Mouse (Mus musculus): Measurements from ENCODE around the gene Gpx7.
A peak's percentile ranks its signal among the peaks of the same experiment; 100 is the strongest.
"Not testable (repeated sequence)": the region's sequence is repeated elsewhere in the genome, so short reads cannot be mapped to it uniquely, and the experiment has no call there.

Gpx7 gene

DNA sequence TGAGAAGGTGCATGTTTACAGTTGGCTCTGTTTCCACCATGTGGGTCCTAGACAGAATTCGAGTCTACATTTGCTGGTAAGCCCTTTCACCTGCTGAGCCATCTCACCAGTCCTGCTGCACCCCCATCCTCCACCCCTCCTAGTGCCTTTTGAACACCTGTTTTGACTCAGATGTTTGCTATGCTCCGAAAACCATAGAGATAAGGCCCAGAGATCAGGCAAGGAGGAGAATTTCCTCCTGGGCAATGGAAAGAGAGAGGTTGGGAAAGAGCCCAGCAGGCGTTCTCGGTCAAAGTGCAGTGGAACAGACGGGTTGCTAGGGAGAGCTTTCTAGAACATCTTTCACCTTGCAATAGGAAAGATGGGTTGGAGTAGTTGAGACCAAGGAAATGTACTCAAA is 15.6 kb downstream of the Gpx7 start:
- no peak for DNase-seq (ENCODE audit: low read depth, low spot score)

- DNase-seq (ENCODE audit: low read depth, low spot score) = no peak
Measured at GRCm38 (mm10) chr4:108388741-108389140, 18.0 kb downstream of the Gpx7 start.

GRCm38 (mm10) chr4:108387681-108388253 is 19.0 kb downstream of the Gpx7 start:
- peak; percentile 76 for DNase-seq (ENCODE audit: low read depth, low spot score)

GRCm38 (mm10) chr4:108387106-108387505 is 19.7 kb downstream of the Gpx7 start:
- DNase-seq (ENCODE audit: low read depth, low spot score) = peak; percentile 44

GRCm38 (mm10) chr4:108386087-108386486 is 20.7 kb downstream of the Gpx7 start:
- DNase-seq (ENCODE audit: low read depth, low spot score) = peak; percentile 44

DNA sequence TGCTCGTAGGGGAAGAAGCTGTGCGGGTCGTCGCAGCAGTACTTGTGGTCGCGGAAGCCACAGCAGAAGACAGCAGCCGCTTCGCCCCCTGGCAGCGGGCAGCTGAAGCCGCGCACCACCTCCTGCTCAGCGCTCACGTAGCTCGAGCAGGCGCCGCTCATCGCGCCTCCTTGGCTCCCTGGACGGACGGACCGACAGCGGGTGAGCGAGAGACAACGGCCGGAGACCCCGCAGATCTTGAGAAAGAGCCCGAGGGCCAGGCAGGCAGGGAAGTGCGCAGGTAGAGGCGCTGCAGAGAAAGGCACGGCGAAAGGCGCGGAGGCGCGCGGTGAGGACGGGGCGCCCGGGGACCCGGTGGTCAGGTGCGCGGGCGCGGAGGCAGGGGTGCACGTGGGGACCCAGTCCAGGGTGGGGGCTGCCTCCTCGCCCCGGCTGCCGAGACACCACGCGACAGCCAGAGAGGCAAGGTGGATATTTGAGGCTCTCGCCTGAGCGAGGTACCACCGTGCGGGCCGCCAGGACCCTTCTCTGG is 23.5 kb downstream of the Gpx7 start, which contains the start of gene Shisal2a:
TSS of gene Shisal2a (minus strand) at position 167 of the 532 bp plus-strand sequence.
- peak; percentile 37 for DNase-seq (ENCODE audit: low read depth, low spot score)

- DNase-seq (ENCODE audit: low read depth, low spot score) = peak; percentile 70
Measured at GRCm38 (mm10) chr4:108380146-108380545, 26.6 kb downstream of the Gpx7 start.

GRCm38 (mm10) chr4:108379476-108379875 is 27.3 kb downstream of the Gpx7 start:
- DNase-seq (ENCODE audit: low read depth, low spot score) = no peak

DNA sequence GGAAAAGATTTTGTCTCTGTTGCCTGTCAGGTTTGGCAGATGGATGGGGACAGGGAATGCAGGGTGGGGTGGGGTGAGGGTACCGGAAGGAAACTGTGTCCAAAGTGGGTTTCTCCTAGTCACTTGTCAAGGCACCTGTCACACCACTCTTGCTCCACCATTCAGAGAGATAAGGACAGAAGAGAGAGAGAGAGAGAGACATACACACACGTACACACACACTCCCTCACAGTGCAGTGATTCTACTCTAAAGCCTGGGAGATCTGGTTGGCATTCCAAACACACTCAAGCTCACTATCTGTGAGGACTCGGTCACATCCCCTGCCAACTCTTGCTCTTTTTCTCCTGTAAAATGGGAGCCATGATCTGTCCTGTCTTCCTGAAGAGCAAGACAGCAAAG is 34.6 kb downstream of the Gpx7 start:
- DNase-seq (ENCODE audit: low read depth, low spot score) = no peak

DNA sequence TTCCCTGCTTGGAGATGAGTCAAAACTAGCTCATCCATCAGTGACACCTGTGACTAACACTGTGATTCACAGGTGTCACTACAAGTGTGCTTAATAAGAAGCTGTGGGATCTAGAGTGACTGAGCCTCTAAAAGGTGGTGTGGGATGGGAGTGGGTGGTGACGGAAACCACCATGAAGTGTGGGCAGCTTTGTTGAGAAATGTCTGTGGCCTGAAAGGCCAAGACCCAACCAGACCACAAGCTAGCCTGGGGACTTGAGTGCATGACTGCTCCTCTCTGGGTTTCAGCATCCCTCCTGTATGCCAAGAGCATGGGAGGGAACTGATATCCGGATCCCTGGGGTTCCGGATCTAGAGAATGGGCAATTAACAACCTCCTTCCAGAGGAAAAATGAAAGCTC is 35.3 kb downstream of the Gpx7 start:
- no peak for DNase-seq (ENCODE audit: low read depth, low spot score)

GRCm38 (mm10) chr4:108370409-108370808 is 36.4 kb downstream of the Gpx7 start:
- no peak for DNase-seq (ENCODE audit: low read depth, low spot score)

- DNase-seq (ENCODE audit: low read depth, low spot score) = no peak
Measured at GRCm38 (mm10) chr4:108369254-108369653, 37.5 kb downstream of the Gpx7 start.

DNA sequence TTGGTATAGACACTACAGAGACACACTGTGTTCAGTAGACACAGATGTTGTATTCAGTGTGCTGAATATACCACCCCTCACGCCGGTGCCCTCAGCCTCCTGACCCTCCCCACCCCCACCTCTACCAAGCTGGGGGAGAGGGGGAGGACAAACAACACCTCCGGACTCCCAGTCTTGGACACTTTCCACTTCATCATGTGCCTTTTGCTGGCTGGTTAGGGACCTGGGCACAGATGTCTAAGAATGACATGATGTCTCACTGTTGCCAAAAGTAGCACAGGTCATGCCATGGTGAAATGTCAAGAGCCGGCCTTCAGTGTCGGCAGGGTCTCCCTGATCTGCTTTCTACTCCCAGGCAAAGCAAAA is 42.7 kb downstream of the Gpx7 start:
- DNase-seq (ENCODE audit: low read depth, low spot score) = no peak

DNA sequence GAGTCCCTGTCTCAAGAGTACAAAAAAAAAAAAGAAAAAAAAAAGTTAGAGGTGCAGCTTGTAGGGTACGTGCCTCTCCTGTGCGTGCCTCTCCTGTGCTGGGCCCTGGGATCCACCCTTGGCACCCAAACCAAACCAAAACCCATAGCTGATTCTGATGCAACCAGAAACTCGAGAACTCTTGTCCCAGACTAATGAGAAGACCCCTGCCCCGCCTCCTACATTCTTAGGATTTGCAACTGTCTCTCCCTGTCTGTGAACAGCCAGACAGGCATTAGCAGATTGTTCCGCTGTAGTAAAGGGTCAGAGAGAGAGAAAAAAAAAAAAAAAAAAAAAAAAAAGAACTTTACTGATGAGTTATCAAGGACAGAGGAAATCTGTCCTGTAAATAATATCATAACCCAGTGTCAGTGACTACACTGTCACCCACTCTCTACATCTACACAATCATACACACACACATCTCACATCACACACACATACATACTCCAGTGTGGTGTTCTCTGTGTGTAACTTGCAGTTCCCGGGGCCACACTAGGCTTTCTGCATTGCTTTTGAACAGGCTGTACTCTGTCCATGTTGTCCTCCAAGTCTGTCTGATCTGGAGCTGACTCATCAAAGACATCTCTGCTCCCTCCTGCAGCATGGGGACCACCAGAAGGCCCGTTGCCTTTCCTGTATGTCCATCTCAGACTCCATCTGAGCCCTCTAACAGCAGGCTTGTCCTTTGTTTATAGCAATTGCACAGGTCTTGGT is 43.2 kb downstream of the Gpx7 start:
- DNase-seq (ENCODE audit: low read depth, low spot score) = peak; percentile 50

- DNase-seq (ENCODE audit: low read depth, low spot score) = peak; percentile 64
Measured at GRCm38 (mm10) chr4:108362321-108363261, 44.2 kb downstream of the Gpx7 start.

DNA sequence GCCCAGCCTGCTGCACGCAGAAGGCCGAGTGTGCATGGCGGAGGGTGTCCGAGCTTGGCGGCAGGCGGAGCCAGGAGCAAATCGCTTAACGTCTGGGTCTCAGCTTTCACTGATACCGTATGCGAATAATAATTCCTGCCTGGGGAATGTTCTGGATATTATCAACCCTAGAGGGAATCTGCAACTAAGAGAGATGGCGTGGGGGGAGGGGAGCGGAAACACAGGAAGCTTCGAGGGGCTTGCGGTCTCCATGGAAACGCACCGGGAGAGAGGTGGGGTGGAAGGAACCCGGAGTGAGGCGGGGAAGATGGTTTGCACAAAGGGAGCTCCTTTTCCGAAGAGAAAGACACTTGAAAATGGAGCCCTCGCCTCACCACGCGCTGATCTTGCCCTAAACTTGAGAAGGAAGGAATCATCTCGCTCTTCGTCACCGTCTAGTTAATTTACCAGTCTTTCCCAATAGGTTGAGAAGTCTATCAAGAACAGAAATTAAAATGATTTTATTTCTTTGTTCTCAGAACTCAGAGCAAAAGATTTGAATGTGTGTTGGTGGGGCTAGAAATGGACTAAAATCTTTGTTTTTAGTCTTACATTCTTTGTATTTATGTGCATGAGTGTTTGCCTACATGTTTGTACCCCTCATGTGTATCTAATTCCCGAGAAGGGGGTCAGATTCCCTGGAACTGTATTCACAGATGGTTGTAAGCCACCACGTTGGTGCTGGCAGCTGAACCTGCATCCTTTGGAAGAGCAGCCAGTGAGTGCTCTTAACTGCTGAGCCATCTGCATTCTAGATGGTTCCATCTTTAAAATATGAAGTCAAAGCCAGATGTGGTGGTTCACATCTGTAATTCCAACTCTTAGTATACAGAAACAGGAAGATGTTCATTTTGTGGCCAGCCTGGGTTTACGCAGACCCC is 46.4 kb downstream of the Gpx7 start:
- peak; percentile 78 for DNase-seq (ENCODE audit: low read depth, low spot score)

DNA sequence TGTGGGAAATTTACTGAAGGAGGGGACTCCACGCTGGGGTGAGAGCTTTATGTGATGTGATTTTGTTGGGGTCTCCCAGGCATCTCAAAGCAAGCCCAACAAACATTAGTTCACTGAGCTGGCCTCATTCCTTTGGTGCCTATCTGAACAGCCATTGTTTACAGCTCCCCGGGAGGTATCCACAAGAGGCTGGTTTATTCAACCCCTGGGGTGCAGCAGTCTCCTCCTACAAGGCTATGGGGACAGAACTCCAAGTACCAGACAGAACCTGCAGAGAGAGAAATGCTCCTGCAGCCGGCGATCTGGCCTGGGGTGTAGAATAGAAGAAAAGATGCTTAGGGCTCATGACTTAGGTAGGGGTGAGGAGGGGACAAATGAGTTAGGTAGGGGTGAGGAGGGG is 48.3 kb downstream of the Gpx7 start:
- peak; percentile 53 for DNase-seq (ENCODE audit: low read depth, low spot score)

DNA sequence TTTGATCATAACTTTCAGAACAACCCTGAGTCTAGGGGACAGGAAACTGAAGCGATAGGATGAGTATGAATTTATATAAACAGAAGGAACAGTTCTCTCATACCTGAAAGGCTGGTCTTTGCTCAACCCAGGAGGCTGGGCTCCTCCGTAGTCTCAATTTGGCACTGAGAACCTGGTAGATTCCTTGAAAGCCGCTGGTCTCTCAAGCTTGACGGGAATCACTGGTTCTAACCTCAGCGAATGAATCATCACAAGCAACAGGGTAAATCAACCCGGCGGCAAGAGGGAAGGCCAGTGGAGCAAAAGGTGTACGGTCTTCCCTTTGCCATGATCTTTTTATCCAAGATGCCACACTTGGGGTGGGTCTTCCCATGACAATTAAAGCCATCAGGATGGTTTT is 49.3 kb downstream of the Gpx7 start:
- DNase-seq (ENCODE audit: low read depth, low spot score) = no peak

GRCm38 (mm10) chr4:108353591-108353990 is 53.2 kb downstream of the Gpx7 start:
- DNase-seq (ENCODE audit: low read depth, low spot score) = not testable (repeated sequence)

- DNase-seq (ENCODE audit: low read depth, low spot score) = no peak
Measured at GRCm38 (mm10) chr4:108350819-108351218, 55.9 kb downstream of the Gpx7 start.

All from ES-CJ7 (cell line).